Mouse (Mus musculus): ENCODE measurements at regions not wholly inside any gene's neighbourhood (a gene's known extent, or its start where the extent isn't known, plus 50 kb on each side); places are given as distances from the start of the nearest gene placed in this dataset.
A peak's percentile ranks its signal among the peaks of the same experiment; 100 is the strongest.

DNA sequence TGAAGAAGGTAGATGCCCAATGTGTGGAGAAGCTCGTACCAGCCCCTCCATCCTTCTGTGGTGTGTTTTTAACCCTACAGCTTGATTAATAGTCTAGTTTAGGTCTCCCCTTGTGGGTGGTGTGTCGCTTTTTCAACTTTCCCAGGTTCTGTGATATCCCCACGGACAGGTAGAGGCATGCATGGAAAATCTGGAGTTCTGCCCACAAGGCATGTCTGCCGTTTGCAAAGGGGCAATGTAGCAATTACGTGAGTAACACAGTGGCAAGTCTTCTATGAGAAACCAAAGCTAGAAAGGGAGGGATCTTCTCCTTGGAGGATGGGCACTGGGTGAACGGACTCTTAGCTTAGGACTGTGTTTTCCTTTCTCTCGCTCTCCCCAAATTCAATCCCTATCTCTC lies 153.2 kb upstream of the Frmd6 start:
- no peak overlapping the region for H3K27ac ChIP-seq
- no peak overlapping the region for H3K4me3 ChIP-seq
- TF ChIP-seq CTCF (conservative IDR thresholded peaks at IDR 0.05), result no peak
- no peak for DNase-seq (ENCODE audit: low spot score in 2 of 2)

DNA sequence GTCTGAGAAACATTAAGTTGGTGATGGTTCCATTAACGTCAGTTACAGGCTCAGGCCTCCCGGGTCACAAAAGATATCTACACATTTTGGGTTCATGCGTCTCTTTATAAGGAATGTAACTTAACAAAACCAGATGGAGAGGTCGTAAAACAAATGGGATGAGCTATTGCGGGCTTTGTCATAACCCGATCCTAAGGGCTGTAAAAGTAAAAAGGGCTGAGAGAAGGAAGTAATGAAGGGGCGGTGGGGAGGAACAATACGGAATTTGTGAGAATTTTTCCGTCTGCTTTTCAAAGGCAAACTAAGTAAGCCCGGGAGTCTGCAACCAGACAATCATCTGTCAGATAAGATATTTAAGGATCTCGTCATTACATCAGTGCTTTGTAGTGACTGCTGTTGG lies 152.1 kb upstream of the Frmd6 start:
- no peak for TF ChIP-seq CTCF (conservative IDR thresholded peaks at IDR 0.05)
- Histone ChIP-seq H3K4me3 (no peak overlapping the region), H3K27ac (no peak overlapping the region)
- no peak for DNase-seq (ENCODE audit: low spot score in 2 of 2)

DNA sequence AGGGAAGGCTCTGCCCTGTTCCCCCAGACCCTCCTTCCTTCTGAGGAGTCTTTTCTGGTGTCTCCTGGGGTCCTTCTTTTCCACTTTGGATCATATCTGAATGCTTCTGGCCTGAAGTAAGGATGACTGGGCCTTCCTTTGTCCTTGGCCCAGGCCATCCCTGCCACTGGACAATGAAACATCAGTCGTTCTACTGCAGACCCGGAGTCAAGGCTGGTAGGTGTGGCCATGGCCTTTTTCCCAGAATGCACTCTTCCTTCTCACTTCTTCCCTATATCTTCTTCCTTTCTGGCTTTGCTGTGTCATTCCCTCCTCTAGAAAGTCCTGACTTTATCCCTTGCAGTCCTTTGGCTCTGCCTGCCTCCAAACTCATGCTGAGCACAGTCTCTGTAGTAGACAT lies 151.2 kb upstream of the Frmd6 start:
- TF ChIP-seq CTCF (conservative IDR thresholded peaks at IDR 0.05), result no peak
- H3K4me3 ChIP-seq, result no peak overlapping the region
- DNase-seq (ENCODE audit: low spot score in 2 of 2), result no peak
- H3K27ac ChIP-seq, result no peak overlapping the region

- Histone ChIP-seq H3K27ac (no peak overlapping the region), H3K4me3 (no peak overlapping the region)
- DNase-seq (ENCODE audit: low spot score in 2 of 2), result no peak
- TF ChIP-seq CTCF (conservative IDR thresholded peaks at IDR 0.05), result no peak
Measured at GRCm38 (mm10) chr12:70675846-70676245, 149.5 kb upstream of the Frmd6 start.

DNA sequence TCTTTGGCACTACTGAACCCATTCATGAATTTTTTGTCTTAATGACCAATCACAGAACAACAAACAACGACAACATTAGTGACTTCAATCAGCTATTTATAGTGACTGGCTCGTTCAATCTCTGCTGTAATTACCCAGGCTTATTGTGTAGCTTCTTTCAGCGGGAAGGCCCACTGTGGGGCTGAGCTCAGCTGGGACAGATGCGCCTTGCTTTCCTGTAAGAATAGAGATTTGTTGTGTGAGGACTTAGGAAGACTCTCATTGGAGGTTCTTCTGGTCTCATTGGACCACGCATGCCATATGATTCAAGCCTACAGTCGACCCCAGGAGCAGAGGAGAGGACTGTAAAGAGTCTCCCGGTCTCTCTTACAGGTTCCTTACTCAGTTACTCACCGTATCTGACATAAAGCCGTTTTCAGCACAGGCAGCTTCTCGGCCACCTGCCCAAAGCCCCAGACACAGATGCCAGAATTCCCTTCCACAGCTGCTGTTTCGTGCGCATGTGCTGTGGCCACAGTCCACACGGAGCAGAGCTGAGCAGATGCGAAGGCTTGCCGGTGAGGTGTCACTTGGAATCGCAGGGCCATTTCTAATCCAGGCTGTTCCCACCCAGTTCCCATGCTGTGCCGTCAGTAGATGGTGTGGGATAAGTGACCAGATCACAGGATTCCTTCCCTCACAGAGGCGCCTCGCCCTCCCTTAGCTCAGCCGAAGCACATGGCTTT lies 145.5 kb upstream of the Frmd6 start:
- Histone ChIP-seq H3K4me3 (no peak overlapping the region), H3K27ac (peak overlapping the region; percentile 36; the same call in 1 of the 2 replicates)
- peak in 1 of 2 experiments; percentile 34 for DNase-seq (ENCODE audit: low spot score in 2 of 2)
- peak; percentile 41 for TF ChIP-seq CTCF (conservative IDR thresholded peaks at IDR 0.05)

DNA sequence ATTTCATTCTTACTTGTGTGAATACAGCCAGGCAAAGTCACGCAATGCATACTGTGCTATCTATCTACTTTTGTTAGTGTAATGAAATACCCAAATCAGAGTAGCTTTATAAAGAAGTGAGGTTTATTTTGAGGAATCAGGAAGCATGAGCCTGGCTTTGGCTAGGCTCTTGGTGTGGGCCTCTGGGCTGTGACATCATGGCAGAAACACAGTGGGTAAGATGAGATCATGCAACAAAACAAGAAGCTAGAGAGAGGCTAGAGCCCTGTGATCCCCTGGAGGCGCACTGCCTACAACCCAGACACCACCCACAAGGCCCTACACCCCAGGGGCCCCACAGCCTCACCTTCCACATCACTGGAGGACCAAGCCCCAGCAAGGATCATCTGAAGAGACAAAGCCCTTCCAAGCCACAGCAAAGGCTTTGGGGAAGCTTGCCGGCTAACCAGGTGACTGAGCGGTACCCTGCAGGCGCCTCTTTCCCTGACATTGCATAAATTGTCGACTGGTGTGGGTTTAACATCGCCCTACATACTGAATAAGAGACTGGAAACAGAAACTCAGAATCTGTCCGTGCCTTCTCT lies 143.8 kb upstream of the Frmd6 start:
- no peak overlapping the region for H3K27ac ChIP-seq
- DNase-seq (ENCODE audit: low spot score in 2 of 2), result no peak
- TF ChIP-seq CTCF (conservative IDR thresholded peaks at IDR 0.05), result no peak
- no peak overlapping the region for H3K4me3 ChIP-seq

DNA sequence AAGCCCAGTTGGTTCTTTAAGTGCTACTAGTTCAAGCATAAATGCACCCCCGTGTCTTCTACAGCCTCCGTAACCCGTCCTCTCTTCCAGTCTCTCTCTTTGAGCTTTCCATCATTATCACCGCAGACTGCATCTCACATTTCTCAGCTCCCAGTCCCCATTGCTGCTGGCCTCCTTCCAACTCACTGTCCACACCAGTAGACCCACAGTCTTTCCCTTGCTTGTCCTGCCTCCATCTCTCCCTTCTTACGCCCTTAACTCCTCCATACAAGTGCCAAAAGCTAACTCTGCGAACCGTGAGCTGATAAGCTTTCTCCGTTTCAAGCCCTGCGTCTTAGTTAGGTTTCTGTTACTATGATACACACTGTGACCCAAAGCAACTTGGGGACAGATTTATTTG lies 141.0 kb upstream of the Frmd6 start:
- DNase-seq (ENCODE audit: low spot score in 2 of 2), result no peak
- Histone ChIP-seq H3K27ac (no peak overlapping the region), H3K4me3 (no peak overlapping the region)
- no peak for TF ChIP-seq CTCF (conservative IDR thresholded peaks at IDR 0.05)

DNA sequence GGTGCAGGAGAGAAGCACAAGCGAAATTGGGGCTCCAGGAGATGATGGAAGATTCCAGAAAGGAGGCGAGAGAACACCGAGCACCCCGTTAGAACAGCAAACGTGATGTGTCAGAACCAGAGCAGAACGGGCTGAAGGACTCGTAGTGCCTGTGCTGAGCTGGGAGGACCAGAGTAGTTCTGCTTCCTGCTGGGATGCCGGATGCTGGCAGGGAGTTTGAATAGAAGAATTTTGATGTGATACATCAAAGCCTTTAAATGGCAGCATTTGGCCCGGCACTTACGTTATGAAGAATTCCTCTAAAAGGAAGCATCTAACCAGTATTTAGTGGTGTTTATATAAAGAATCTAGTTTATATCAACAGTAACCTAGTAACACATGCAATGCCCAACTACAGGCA lies 139.9 kb upstream of the Frmd6 start:
- peak overlapping the region; percentile 77 for H3K27ac ChIP-seq
- peak; percentile 24 to 30 for DNase-seq (ENCODE audit: low spot score in 2 of 2)
- no peak overlapping the region for H3K4me3 ChIP-seq
- TF ChIP-seq CTCF (conservative IDR thresholded peaks at IDR 0.05), result no peak

DNA sequence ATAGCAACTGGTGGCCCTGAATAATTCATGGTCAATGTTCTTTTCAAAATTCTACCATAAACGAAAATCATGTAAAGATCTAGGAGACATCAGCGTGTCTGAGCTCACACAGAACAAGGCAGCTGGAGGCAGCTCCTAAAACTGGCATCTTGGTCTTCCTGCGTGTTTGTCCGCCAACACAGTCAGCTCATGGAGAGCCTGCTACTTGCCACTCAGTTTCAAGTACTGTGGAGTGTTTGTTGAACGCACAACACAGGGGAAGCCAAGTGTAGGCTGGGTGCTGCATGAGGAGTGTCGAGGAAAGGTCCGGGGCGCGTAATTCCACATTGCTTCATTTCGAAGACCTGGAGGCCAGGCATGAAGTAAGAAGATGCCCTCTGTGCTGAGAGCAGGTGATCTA lies 139.0 kb upstream of the Frmd6 start:
- no peak overlapping the region for H3K4me3 ChIP-seq
- TF ChIP-seq CTCF (conservative IDR thresholded peaks at IDR 0.05), result no peak
- no peak for DNase-seq (ENCODE audit: low spot score in 2 of 2)
- peak overlapping the region; percentile 77 for H3K27ac ChIP-seq

DNA sequence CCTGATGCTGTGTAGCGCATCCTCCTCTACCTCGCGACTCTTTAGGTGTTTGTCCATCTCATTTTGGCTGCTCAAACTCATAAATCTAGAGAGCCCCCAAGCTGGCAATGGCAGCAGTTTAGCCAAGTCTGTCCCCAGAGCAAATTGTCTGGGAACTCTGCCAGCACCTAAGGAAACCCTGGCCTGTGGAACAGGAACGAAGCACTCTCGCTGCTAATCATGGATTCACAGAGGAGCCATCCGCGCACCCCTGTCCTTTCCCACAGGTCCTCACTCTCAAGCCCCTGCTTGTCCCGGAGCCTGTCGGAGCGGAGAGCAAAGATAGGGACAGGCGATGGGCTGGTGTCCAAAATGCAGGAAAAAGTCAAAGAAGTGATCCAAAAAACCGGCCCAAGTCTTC lies 138.3 kb upstream of the Frmd6 start:
- Histone ChIP-seq H3K27ac (peak overlapping the region; percentile 77; the same call in 1 of the 2 replicates), H3K4me3 (no peak overlapping the region)
- DNase-seq (ENCODE audit: low spot score in 2 of 2), result no peak
- TF ChIP-seq CTCF (conservative IDR thresholded peaks at IDR 0.05), result no peak

- no peak overlapping the region for H3K27ac ChIP-seq
- H3K4me3 ChIP-seq, result no peak overlapping the region
- TF ChIP-seq CTCF (conservative IDR thresholded peaks at IDR 0.05), result no peak
- DNase-seq (ENCODE audit: low spot score in 2 of 2), result no peak
Measured at GRCm38 (mm10) chr12:70695162-70695561, 130.2 kb upstream of the Frmd6 start.

GRCm38 (mm10) chr12:70696256-70696655 lies 129.1 kb upstream of the Frmd6 start:
- DNase-seq (ENCODE audit: low spot score in 2 of 2), result no peak
- Histone ChIP-seq H3K4me3 (no peak overlapping the region), H3K27ac (no peak overlapping the region)
- no peak for TF ChIP-seq CTCF (conservative IDR thresholded peaks at IDR 0.05)

DNA sequence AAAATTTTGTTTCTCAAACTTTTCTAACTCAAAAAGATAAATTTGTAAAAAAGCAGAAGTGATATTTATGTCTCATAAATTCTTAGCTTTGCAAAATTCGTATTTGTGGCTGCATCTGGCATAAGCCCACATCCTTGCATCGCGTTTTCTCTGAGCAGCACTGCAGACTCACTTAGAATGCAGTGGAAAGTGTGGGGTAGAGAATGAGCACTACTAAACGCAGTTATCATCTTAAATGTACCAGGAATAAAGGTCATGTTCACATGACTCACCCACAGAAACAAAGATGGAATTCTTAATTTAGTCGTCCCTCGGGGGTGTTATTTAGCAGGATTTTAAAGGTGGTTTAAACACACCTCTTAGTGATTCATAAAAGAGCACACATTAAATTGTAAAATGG lies 126.8 kb upstream of the Frmd6 start:
- no peak for DNase-seq (ENCODE audit: low spot score in 2 of 2)
- no peak for TF ChIP-seq CTCF (conservative IDR thresholded peaks at IDR 0.05)
- H3K4me3 ChIP-seq, result no peak overlapping the region
- H3K27ac ChIP-seq, result no peak overlapping the region

DNA sequence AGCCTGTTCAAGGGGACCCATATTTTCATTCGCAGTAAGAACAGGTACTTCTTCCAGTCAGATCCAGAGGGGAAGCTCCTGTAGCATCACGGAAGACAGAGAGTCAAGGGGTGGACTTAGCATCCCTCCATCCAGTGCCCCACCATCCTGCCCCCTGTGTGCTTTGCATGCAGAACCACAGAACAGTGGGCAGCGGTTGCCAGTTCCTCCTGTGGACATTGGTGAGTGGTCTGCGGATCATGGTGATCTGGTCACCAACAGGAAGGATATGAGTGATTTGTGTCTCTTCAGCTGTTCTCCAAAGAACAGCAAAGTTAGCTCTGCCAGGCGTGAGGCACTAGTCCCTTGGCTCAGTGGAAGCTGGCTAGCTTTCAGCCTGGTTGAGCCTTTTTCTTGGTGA lies 122.8 kb upstream of the Frmd6 start:
- TF ChIP-seq CTCF (conservative IDR thresholded peaks at IDR 0.05), result no peak
- H3K27ac ChIP-seq, result no peak overlapping the region
- no peak overlapping the region for H3K4me3 ChIP-seq
- no peak for DNase-seq (ENCODE audit: low spot score in 2 of 2)
